Mouse (Mus musculus) urinary bladder, postnatal 36 days (tissue): ENCODE measurements around the gene Pin4.
A peak's percentile ranks its signal among the peaks of the same experiment; 100 is the strongest.

Source experiments
- DNase-seq, 2 experiments: peaks; one replicate each; pipeline ENCODE4 v3.0.0; 2022; ENCODE audit warnings: low spot score in 2 of 2, mixed read lengths in 1 of 2

The Pin4 gene

GRCm38 (mm10) chrX:102156618-102157422 is 37.6 kb downstream of the Pin4 start, which contains the start of gene Ercc6l:
TSS of gene Ercc6l (minus strand) at chrX:102157091.
- DNase-seq: peak; percentile 79 to 89

- DNase-seq: peak in 1 of 2 experiments; percentile 7
Observed at GRCm38 (mm10) chrX:102157423-102157791, 38.2 kb downstream of the Pin4 start.

GRCm38 (mm10) chrX:102159778-102160177 is 40.5 kb downstream of the Pin4 start:
- peak in 1 of 2 experiments; percentile 12 for DNase-seq

GRCm38 (mm10) chrX:102160528-102160927 is 41.3 kb downstream of the Pin4 start:
- DNase-seq: no peak

- no peak for DNase-seq
Observed at GRCm38 (mm10) chrX:102163096-102163495, 43.8 kb downstream of the Pin4 start.

GRCm38 (mm10) chrX:102163529-102163928 is 44.3 kb downstream of the Pin4 start:
- peak in 1 of 2 experiments; percentile 6 for DNase-seq

- DNase-seq: no peak
Observed at GRCm38 (mm10) chrX:102166521-102166920, 47.3 kb downstream of the Pin4 start.

- DNase-seq: no peak
Observed at GRCm38 (mm10) chrX:102166986-102167385, 47.7 kb downstream of the Pin4 start.

- no peak for DNase-seq
Observed at GRCm38 (mm10) chrX:102169724-102170123, 50.5 kb downstream of the Pin4 start.

- DNase-seq: no peak
Observed at GRCm38 (mm10) chrX:102170135-102170534, 50.9 kb downstream of the Pin4 start.

GRCm38 (mm10) chrX:102170900-102171299 is 51.7 kb downstream of the Pin4 start:
- DNase-seq: no peak

- DNase-seq: no peak
Observed at GRCm38 (mm10) chrX:102175538-102176287, 56.5 kb downstream of the Pin4 start.
